Comparison of ENCODE assay signal across 20 mouse cellular contexts in genomic region chr2:27961190-27961589, GRCm38 (mm10).
"Had no signal": no experiment of that assay in that cellular context is flagged by ENCODE, and none has a peak within 500 bp of the region (broad histone marks: within the 10 kb centered on the region; RNA-seq: fewer than 3 reads in every experiment).

No protein-coding gene starts in this region.

- DNase-seq: kidney, adult 18-20 months; kidney, postnatal 36 days; layer of hippocampus, postnatal 36 days; left cerebral cortex, postnatal 4 days; lung, adult 18-20 months; lung, postnatal 10 days; lung, postnatal 36 days; retina, postnatal 1 day; thymus, adult 18-20 months; thymus, postnatal 36 days had no signal

- H3K27me3 ChIP-seq: limb, embryonic 12.5 days; limb, embryonic 15.5 days; lung, embryonic 15.5 days; midbrain, embryonic 12.5 days; midbrain, embryonic 15.5 days; neural tube, embryonic 13.5 days had no signal

- H3K9me3 ChIP-seq: limb, embryonic 12.5 days; limb, embryonic 15.5 days; lung, embryonic 15.5 days; midbrain, embryonic 12.5 days; midbrain, embryonic 15.5 days; neural tube, embryonic 13.5 days had no signal

- H3K4me2 ChIP-seq: limb, embryonic 12.5 days; limb, embryonic 15.5 days; lung, embryonic 15.5 days; midbrain, embryonic 12.5 days; midbrain, embryonic 15.5 days; neural tube, embryonic 13.5 days had no signal

- H3K9ac ChIP-seq: limb, embryonic 12.5 days; limb, embryonic 15.5 days; liver, embryonic 14.5 days; lung, embryonic 15.5 days; midbrain, embryonic 12.5 days; midbrain, embryonic 15.5 days; neural tube, embryonic 13.5 days had no signal

- H3K4me3 ChIP-seq: left cerebral cortex, adult 2 months; limb, embryonic 12.5 days; limb, embryonic 15.5 days; lung, embryonic 15.5 days; midbrain, embryonic 12.5 days; midbrain, embryonic 15.5 days; neural tube, embryonic 13.5 days had no signal

- ATAC-seq: intestine, embryonic 16.5 days; midbrain, embryonic 15.5 days had no signal

- H3K27ac ChIP-seq: kidney, postnatal 0 days; left cerebral cortex, adult 2 months; limb, embryonic 12.5 days; limb, embryonic 15.5 days; liver, embryonic 14.5 days; lung, embryonic 15.5 days; midbrain, embryonic 12.5 days; midbrain, embryonic 15.5 days; neural tube, embryonic 13.5 days had no signal

- H3K36me3 ChIP-seq: midbrain, embryonic 12.5 days; midbrain, embryonic 15.5 days; neural tube, embryonic 13.5 days had no signal
